Mouse (Mus musculus) C2C12 (cell line): ENCODE data around the gene Kif24.

Experiments
- CTCF ChIP-seq: IDR thresholded peaks from one replicate; pipeline ENCODE4 v1.5.1; 2011; ENCODE audit not compliant: control insufficient read depth, insufficient read depth, insufficient read length
- FOSL1 ChIP-seq: IDR thresholded peaks from one replicate; pipeline ENCODE4 v1.8.0; 2011; ENCODE audit warnings: mild to moderate bottlenecking, low read length; ENCODE audit not compliant: poor library complexity, insufficient read depth, severe bottlenecking
- MAX ChIP-seq: IDR thresholded peaks from one replicate; pipeline ENCODE4 v1.6.1; 2011; ENCODE audit warnings: mild to moderate bottlenecking, control low read depth
- USF1 ChIP-seq: IDR thresholded peaks from one replicate; pipeline ENCODE4 v1.6.1; 2011; ENCODE audit warnings: low read depth, mild to moderate bottlenecking, control low read depth, moderate library complexity

- TF ChIP-seq CTCF (no peak), USF1 (no peak), FOSL1 (no peak), MAX (no peak)
Measured at GRCm38 (mm10) chr4:41513714-41514113, 49.0 kb upstream of the Kif24 start.
